Mouse (Mus musculus): ENCODE measurements around the gene Cox7b. TPM values are rescaled to one million over a fixed set of nuclear protein-coding genes. Genes with fewer than 3 reads are reported as not detected.

The Cox7b gene
- total RNA-seq, 1 experiment from 2014 or later: 824 TPM

Other genes starting within 250 kb of the Cox7b start
- gene Atrx, start 86.3 kb upstream of the Cox7b start, total RNA-seq (2021): 115 and 125 TPM in 2 replicates
- 58.0 and 59.5 TPM in 2 replicates for gene Magt1, start 3.8 kb upstream of the Cox7b start, total RNA-seq (2021)
- gene Atp7a, start 11.6 kb downstream of the Cox7b start, total RNA-seq (2021): 30.0 and 31.6 TPM in 2 replicates
- 1.1 and 1.8 TPM in 2 replicates for gene Tlr13, start 127.5 kb downstream of the Cox7b start, total RNA-seq (2021)
- 400 and 401 TPM in 2 replicates for gene Pgk1, start 171.4 kb downstream of the Cox7b start, total RNA-seq (2021)
- gene Taf9b, start 205.5 kb downstream of the Cox7b start, total RNA-seq (2021): 17.6 and 17.7 TPM in 2 replicates
- not detected in 2 replicates for gene Fnd3c2, start 239.7 kb downstream of the Cox7b start, total RNA-seq (2021)

Measured in adrenal gland, postnatal 14 days (tissue).